Mouse (Mus musculus): ENCODE measurements around the gene Pycr1. TPM values are rescaled to one million over a fixed set of nuclear protein-coding genes. Genes with fewer than 3 reads are reported as not detected.

Gene Pycr1
- polyA plus RNA-seq, 1 experiment from 2014 or later, result 22.4 TPM

GRCm38 (mm10) chr11:120661076-120661460, 17.5 kb upstream of the Pycr1 start, which contains the start of gene Notum:
Gene Notum (minus strand): TSS chr11:120661175.
- Histone ChIP-seq H3K4me1 (replicated peaks; ENCODE audit: control insufficient read depth, insufficient read depth, low read length) (peaks cover 9% of the 10 kb centered on the region), H3K4me3 (ENCODE audit: low read depth, low read length) (peak within 1 kb of the TSS; percentile 21), H3K27me3 (replicated peaks; ENCODE audit: control insufficient read depth, insufficient read depth, low read length) (peaks cover 63% of the 10 kb centered on the region), H3K27ac (ENCODE audit: low read depth) (no peak within 1 kb of the TSS), H3K4me2 (ENCODE audit: low read length) (peak within 1 kb of the TSS; percentile 70), H3K9me3 (ENCODE audit: control insufficient read depth, low read length) (no peaks in the 10 kb centered on the region), H3K9ac (ENCODE audit: low read length) (no peak within 1 kb of the TSS), H3K36me3 (ENCODE audit: control insufficient read depth, insufficient read depth, low read length) (no peaks in the 10 kb centered on the region)
- WGBS, result under 1% methylated on average over 35 of the region's 35 CpGs
- DNase-seq (ENCODE audit: low spot score) (peak; percentile 66), ATAC-seq (replicated peaks; ENCODE audit: low FRiP score, low TSS enrichment, low read depth) (no peak; the same call in 1 of the 2 replicates)

- ATAC-seq (replicated peaks; ENCODE audit: low FRiP score, low TSS enrichment, low read depth), result peak; percentile 44
- 1% methylated on average over 88 of the region's 95 CpGs for WGBS
- Histone ChIP-seq H3K27ac (ENCODE audit: low read depth) (no peak overlapping the region), H3K4me3 (ENCODE audit: low read depth, low read length) (peak overlapping the region; percentile 21), H3K9me3 (ENCODE audit: control insufficient read depth, low read length) (no peaks in the 10 kb centered on the region), H3K9ac (ENCODE audit: low read length) (no peak overlapping the region), H3K4me1 (replicated peaks; ENCODE audit: control insufficient read depth, insufficient read depth, low read length) (peaks cover 9% of the 10 kb centered on the region), H3K36me3 (ENCODE audit: control insufficient read depth, insufficient read depth, low read length) (no peaks in the 10 kb centered on the region), H3K4me2 (ENCODE audit: low read length) (peak overlapping the region; percentile 70), H3K27me3 (replicated peaks; ENCODE audit: control insufficient read depth, insufficient read depth, low read length) (peaks cover 63% of the 10 kb centered on the region)
- DNase-seq (ENCODE audit: low spot score), result peak; percentile 64
Measured at GRCm38 (mm10) chr11:120660301-120661075, 16.9 kb upstream of the Pycr1 start.

GRCm38 (mm10) chr11:120659509-120660300, 16.1 kb upstream of the Pycr1 start:
- WGBS, result 2% methylated on average over 49 of the region's 50 CpGs
- no peak overlapping the region for H3K27ac ChIP-seq (ENCODE audit: low read depth)
- peaks cover 63% of the 10 kb centered on the region for H3K27me3 ChIP-seq (replicated peaks; ENCODE audit: control insufficient read depth, insufficient read depth, low read length)
- H3K36me3 ChIP-seq (ENCODE audit: control insufficient read depth, insufficient read depth, low read length), result no peaks in the 10 kb centered on the region
- no peak overlapping the region for H3K9ac ChIP-seq (ENCODE audit: low read length)
- peak; percentile 59 for DNase-seq (ENCODE audit: low spot score)
- ATAC-seq (replicated peaks; ENCODE audit: low FRiP score, low TSS enrichment, low read depth), result no peak
- H3K4me3 ChIP-seq (ENCODE audit: low read depth, low read length), result peak overlapping the region; percentile 21
- no peaks in the 10 kb centered on the region for H3K9me3 ChIP-seq (ENCODE audit: control insufficient read depth, low read length)
- H3K4me1 ChIP-seq (replicated peaks; ENCODE audit: control insufficient read depth, insufficient read depth, low read length), result peaks cover 9% of the 10 kb centered on the region
- peak overlapping the region; percentile 70 for H3K4me2 ChIP-seq (ENCODE audit: low read length)

GRCm38 (mm10) chr11:120658876-120659410, 15.4 kb upstream of the Pycr1 start:
- ATAC-seq (replicated peaks; ENCODE audit: low FRiP score, low TSS enrichment, low read depth), result no peak
- Histone ChIP-seq H3K9me3 (ENCODE audit: control insufficient read depth, low read length) (no peaks in the 10 kb centered on the region), H3K4me3 (ENCODE audit: low read depth, low read length) (no peak overlapping the region), H3K27ac (ENCODE audit: low read depth) (no peak overlapping the region), H3K4me1 (replicated peaks; ENCODE audit: control insufficient read depth, insufficient read depth, low read length) (peaks cover 9% of the 10 kb centered on the region), H3K9ac (ENCODE audit: low read length) (no peak overlapping the region), H3K4me2 (ENCODE audit: low read length) (no peak overlapping the region), H3K36me3 (ENCODE audit: control insufficient read depth, insufficient read depth, low read length) (no peaks in the 10 kb centered on the region), H3K27me3 (replicated peaks; ENCODE audit: control insufficient read depth, insufficient read depth, low read length) (peaks cover 63% of the 10 kb centered on the region)
- 3% methylated on average over 24 of the region's 24 CpGs for WGBS
- DNase-seq (ENCODE audit: low spot score), result peak; percentile 86

GRCm38 (mm10) chr11:120657301-120657700, 13.7 kb upstream of the Pycr1 start:
- no peak overlapping the region for H3K27ac ChIP-seq (ENCODE audit: low read depth)
- no peaks in the 10 kb centered on the region for H3K9me3 ChIP-seq (ENCODE audit: control insufficient read depth, low read length)
- ATAC-seq (replicated peaks; ENCODE audit: low FRiP score, low TSS enrichment, low read depth) (no peak), DNase-seq (ENCODE audit: low spot score) (no peak)
- no peaks in the 10 kb centered on the region for H3K36me3 ChIP-seq (ENCODE audit: control insufficient read depth, insufficient read depth, low read length)
- 83% methylated on average over 4 of the region's 4 CpGs for WGBS
- no peak overlapping the region for H3K9ac ChIP-seq (ENCODE audit: low read length)
- no peak overlapping the region for H3K4me3 ChIP-seq (ENCODE audit: low read depth, low read length)
- H3K4me1 ChIP-seq (replicated peaks; ENCODE audit: control insufficient read depth, insufficient read depth, low read length), result peaks cover 9% of the 10 kb centered on the region
- peaks cover 50% of the 10 kb centered on the region for H3K27me3 ChIP-seq (replicated peaks; ENCODE audit: control insufficient read depth, insufficient read depth, low read length)
- no peak overlapping the region for H3K4me2 ChIP-seq (ENCODE audit: low read length)

GRCm38 (mm10) chr11:120654741-120655140, 11.2 kb upstream of the Pycr1 start:
- Histone ChIP-seq H3K4me3 (ENCODE audit: low read depth, low read length) (no peak overlapping the region), H3K9me3 (ENCODE audit: control insufficient read depth, low read length) (no peaks in the 10 kb centered on the region), H3K4me1 (replicated peaks; ENCODE audit: control insufficient read depth, insufficient read depth, low read length) (no peaks in the 10 kb centered on the region), H3K27ac (ENCODE audit: low read depth) (no peak overlapping the region), H3K9ac (ENCODE audit: low read length) (no peak overlapping the region), H3K27me3 (replicated peaks; ENCODE audit: control insufficient read depth, insufficient read depth, low read length) (peaks cover 25% of the 10 kb centered on the region), H3K36me3 (ENCODE audit: control insufficient read depth, insufficient read depth, low read length) (no peaks in the 10 kb centered on the region), H3K4me2 (ENCODE audit: low read length) (no peak overlapping the region)
- WGBS, result 70% methylated on average over 3 of the region's 3 CpGs
- DNase-seq (ENCODE audit: low spot score) (no peak), ATAC-seq (replicated peaks; ENCODE audit: low FRiP score, low TSS enrichment, low read depth) (no peak)

GRCm38 (mm10) chr11:120651872-120652271, 8.3 kb upstream of the Pycr1 start:
- no peak for ATAC-seq (replicated peaks; ENCODE audit: low FRiP score, low TSS enrichment, low read depth)
- no peak overlapping the region for H3K9ac ChIP-seq (ENCODE audit: low read length)

GRCm38 (mm10) chr11:120648001-120648476, 4.5 kb upstream of the Pycr1 start, which contains the start of gene Myadml2:
Gene Myadml2 (minus strand): TSS chr11:120648158.
- no peak for DNase-seq (ENCODE audit: low spot score)
- ATAC-seq (replicated peaks; ENCODE audit: low FRiP score, low TSS enrichment, low read depth), result no peak
- H3K9ac ChIP-seq (ENCODE audit: low read length), result no peak within 1 kb of the TSS

More at GRCm38 (mm10) chr11:120651872-120652271, 8.3 kb upstream of the Pycr1 start:
- no peaks in the 10 kb centered on the region for H3K36me3 ChIP-seq (ENCODE audit: control insufficient read depth, insufficient read depth, low read length)
- no peak for DNase-seq (ENCODE audit: low spot score)
- H3K4me3 ChIP-seq (ENCODE audit: low read depth, low read length), result no peak overlapping the region
- no peaks in the 10 kb centered on the region for H3K9me3 ChIP-seq (ENCODE audit: control insufficient read depth, low read length)
- H3K27ac ChIP-seq (ENCODE audit: low read depth), result no peak overlapping the region
- H3K4me1 ChIP-seq (replicated peaks; ENCODE audit: control insufficient read depth, insufficient read depth, low read length), result 0 out of 2 replicates have a peak, but pooled peaks cover 5% of the 10 kb centered on the region
- WGBS, result 71% methylated on average over 3 of the region's 3 CpGs
- H3K27me3 ChIP-seq (replicated peaks; ENCODE audit: control insufficient read depth, insufficient read depth, low read length), result no peaks in the 10 kb centered on the region; the same call in 1 of the 2 replicates
- no peak overlapping the region for H3K4me2 ChIP-seq (ENCODE audit: low read length)

More at GRCm38 (mm10) chr11:120648001-120648476, 4.5 kb upstream of the Pycr1 start, which contains the start of gene Myadml2:
- Histone ChIP-seq H3K4me1 (replicated peaks; ENCODE audit: control insufficient read depth, insufficient read depth, low read length) (peaks cover 9% of the 10 kb centered on the region), H3K27ac (ENCODE audit: low read depth) (no peak within 1 kb of the TSS), H3K27me3 (replicated peaks; ENCODE audit: control insufficient read depth, insufficient read depth, low read length) (no peaks in the 10 kb centered on the region), H3K9me3 (ENCODE audit: control insufficient read depth, low read length) (no peaks in the 10 kb centered on the region), H3K4me3 (ENCODE audit: low read depth, low read length) (no peak within 1 kb of the TSS), H3K4me2 (ENCODE audit: low read length) (peak within 1 kb of the TSS; percentile 31), H3K36me3 (ENCODE audit: control insufficient read depth, insufficient read depth, low read length) (no peaks in the 10 kb centered on the region)
- WGBS, result 3% methylated on average over 13 of the region's 13 CpGs
